Mouse (Mus musculus) left cerebral cortex, postnatal 14 days (tissue): ENCODE measurements around the gene Myt1l. TPM values are rescaled to one million over a fixed set of nuclear protein-coding genes. Genes with fewer than 3 reads are reported as not detected.

Experiments
- DNase-seq, 2 experiments: peaks; one replicate each; pipeline ENCODE4 v3.0.0; 2021 to 2022; ENCODE audit warnings: low spot score in 2 of 2, mixed read lengths in 1 of 2
- intact Hi-C: fragments of 180-260 bp; cut with DNase I; formaldehyde crosslinking; loops from one replicate; pipeline ENCODE4 v1.15.1; 2025
- total RNA-seq, 2 experiments: library from RNA; stranded (reverse); gene quantifications; 2 replicates each; pipeline ENCODE4 v1.2.3; 2021

The Myt1l gene
- total RNA-seq, 2 experiments from 2014 or later: 230 to 239 TPM

DNA sequence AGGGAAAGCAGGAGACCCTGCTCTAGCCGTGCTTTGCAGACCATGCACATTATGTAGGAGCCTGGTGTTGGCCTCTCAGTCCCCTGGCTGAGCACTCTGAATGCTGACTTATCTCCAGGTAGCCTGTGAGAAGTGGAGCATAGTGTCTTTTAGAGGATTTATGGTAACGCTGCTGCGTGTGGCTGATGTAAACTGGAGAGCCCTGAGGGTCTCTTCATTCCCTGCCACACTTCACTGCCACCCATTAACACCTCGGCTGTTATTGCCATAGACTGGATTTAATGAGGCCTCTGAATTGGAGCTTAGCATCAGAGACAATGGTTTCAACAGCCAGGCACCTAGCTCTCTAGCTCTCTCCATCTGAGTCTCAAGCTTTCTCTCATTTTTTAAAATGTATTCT lies 114.7 kb downstream of the Myt1l start:
- intact Hi-C loops: no loop called here
- no peak for DNase-seq

DNA sequence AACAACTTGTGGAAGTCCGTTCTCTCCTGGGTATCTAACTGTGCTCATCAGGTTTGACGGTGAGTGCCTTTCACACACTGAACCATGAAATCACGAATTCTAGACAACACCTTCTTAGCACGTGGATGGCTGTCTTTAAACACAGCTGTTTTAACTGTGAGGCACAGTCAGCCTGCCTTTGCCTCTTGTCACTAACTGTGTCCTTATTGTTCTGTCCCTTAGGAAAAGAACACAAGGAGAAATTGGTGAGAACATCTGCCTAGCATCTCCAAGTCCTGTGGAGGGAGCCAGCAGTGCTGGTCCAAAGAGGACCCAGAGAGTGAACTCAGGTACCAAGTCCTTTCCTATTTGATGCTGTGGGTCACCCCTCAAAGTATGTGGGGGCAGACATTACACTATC lies 115.9 kb downstream of the Myt1l start:
- intact Hi-C loops: no loop called here
- no peak for DNase-seq

DNA sequence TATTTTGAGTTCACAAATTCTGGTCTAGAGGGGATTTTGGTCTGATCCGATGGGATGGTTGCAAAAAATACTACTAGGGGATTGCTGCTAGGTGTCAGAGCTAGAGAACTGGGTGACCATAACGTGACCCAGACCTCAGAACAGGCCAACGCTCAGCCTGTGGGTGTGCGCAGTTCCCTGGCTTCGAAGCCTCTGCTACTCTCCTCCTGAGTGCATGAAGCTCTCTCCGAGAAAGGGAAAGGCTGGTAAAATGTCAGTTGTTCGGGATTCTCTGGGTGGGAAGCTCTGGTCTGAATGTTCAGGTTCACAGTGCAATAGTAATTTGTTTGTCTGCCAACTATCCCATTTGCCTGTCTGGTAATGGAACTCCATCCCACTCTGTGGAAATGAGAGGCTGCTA lies 116.5 kb downstream of the Myt1l start:
- no peak for DNase-seq
- intact Hi-C loops: no loop called here

DNA sequence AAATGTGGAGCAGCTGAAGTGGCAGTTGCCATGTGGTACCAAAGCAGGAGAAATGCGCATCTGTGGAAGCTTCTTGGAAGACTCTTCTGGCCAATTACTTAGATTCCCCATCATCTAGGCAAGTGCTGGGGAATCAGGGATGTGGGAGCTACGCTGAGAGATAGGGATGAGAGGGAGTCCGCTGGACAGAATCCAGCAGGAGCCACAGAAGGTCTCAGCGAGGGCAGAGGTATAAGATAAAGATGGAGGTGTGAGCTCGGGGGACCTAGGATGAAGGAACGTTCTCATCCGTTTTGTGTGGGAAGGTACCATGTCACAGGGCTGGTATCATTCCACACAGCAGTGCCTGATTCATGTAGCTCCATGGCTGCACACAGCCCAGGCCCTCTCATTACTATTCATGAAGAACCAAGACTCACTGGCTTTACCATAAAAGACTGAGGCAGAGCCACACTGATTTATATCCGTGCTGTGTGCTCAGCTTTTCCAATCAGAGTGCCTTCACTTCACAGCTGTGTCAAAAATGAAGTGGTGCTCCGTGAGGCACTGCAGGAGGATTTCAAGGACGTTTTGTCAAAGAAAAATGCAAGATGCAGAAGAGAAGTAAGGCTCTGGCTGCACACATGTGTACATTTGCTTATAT lies 121.4 kb downstream of the Myt1l start:
- intact Hi-C loops: no loop called here
- no peak for DNase-seq

DNA sequence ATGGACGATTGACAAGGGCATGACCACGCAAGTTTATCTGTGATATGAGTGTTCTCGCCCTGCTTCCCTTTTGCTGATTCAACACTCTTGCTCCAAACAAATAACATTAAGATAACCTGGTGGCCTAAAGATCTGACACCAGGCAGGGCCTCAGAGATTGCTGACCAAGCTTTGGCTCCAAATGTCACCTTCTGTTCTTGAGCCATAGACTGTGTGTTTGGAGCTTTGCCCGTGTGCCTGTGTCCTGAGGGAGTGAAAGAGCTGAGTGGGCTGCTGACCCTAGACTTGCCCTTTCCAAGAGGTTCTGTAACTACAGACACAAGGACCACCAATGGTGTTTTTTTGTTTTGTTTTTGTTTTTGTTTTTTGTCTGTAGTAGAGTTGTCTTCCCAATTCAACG lies 124.3 kb downstream of the Myt1l start:
- intact Hi-C loops: no loop called here

DNA sequence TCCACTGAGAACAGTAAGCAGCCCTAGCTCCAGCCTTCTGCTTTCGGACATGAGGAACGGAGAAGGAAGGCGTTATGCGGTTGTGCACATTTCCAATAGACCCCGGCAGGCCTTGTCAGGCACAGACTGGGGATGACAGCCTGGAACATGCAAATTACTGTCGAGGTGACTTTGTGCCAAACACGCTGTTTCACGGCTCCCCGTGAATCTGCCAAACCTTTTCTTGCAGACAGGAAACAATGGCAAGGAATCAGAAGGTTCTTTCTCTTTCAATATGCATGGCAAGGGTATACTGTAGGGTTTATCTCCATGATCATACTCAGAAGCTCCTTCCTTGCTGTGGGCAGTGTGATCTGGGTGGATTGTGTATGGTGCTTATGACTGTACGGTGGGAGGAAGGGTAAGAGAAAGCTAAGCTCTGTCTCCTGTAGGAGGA lies 127.0 kb downstream of the Myt1l start:
- intact Hi-C loops: no loop called here
- peak; percentile 28 to 52 for DNase-seq

More for the DNA sequence above, 124.3 kb downstream of the Myt1l start:
- no peak for DNase-seq

DNA sequence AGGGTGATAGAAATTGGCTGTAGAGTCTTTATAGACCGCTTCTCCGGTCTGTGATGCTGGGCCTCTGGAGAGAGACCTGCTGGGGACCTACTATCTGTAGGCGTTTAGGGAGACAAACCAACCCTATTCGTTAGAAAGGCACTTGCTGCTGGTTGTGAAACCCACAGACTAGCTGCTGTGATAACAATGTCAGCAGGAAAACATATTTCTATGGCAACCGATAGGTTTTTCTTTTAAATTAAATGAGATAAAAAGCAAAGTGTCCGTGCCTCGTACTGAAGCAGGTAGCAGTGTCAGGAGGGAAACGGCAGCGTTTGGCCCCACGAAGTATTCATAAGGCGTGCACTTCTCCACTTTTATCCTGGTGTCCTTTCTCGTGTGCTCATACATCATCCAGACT lies 127.5 kb downstream of the Myt1l start:
- intact Hi-C loops: no loop called here
- no peak for DNase-seq

DNA sequence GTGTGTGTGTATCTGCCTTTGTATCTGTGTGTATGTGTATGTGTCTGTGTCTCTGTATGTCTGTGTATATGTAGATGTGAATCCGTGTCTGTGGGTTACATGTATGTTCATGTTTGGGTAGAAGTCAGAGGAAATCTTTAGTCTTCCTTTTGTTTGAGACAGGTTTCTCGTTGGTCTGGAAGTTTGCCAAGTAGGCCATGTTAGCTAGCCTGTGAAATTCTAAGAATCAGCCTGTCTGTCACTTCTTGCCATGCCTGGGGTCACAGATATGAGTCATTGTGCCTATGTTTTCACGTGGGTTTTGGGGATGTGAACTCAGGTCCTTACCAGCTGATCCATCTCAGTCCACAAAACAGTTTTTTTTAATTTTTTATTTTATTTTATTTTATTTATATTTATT lies 128.9 kb downstream of the Myt1l start:
- DNase-seq: no peak
- intact Hi-C loops: no loop called here

DNA sequence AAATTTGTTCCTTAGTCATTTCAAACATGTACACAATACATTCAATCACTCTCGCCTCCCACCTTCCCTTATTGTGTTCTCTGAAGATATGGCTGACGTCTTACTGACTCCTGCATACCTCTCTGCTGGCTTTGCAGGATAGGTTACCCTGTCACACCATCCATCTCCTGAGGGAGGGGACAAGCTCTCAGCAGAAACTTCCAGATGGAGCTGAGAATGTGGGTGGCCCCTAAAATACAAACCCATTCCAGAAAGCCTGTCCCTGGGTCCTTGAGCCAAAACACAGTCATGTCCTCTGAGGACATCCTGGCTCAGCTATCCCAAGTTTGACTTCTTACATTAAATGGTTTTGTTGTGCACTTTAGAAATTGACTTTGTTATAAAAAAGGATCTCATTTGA lies 129.7 kb downstream of the Myt1l start:
- DNase-seq: peak in 1 of 2 experiments; percentile 48
- intact Hi-C loops: no loop called here

DNA sequence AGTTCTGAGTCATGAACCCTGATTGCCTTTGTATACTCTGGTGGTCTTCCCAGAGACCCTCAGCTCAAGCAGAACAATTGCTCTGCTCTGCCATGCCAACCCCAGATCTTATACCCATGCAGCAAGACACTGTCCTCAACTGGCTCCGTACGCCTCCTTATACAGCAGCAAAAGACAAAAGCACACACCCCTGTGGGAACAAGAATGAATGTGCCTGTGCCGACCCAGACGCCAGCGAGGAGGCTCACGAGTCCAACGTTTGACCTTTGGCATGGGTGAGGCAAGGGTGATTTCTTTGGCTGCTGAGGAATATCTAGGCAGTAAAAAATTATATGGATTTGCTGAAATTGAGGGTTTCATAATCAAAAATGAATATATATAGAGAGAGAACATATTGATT lies 143.8 kb downstream of the Myt1l start:
- no peak for DNase-seq
- intact Hi-C loops: no loop called here

DNA sequence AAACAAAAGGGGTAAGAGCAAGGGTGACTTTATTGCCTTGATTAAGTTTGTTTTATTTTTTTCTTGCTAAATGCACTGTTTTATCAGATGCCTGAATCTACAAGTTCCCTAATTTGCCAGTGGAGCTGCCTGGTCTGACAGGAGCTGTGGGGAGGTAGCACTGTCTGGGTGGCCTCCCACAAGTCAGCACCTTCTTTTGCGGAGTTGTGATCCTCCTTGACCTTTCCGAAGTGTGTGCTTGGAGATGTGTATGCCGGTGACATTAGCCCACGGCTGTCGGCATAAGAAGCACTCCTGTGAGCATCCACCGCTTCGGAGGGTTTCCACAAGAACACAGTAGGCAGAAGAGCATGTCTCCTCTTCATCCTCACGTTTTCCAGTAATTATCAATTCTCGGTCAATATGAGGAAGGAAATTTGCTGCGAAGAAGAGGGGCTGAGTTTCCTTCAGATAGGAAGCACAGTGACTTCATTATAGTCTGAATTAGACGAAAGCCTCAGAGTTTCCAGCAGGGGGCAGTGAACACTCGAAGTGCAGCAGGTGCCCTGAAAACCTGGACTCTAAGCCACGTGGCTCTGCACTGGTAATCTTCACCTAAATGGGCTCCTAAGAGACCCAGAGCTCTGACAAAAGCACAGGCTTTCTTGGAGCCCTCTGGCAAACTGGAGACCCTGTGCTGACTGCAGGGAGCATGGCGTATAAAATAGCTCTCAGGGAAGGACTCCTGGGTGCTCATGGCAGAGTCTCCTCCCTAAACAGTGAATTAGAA lies 147.6 kb downstream of the Myt1l start:
- peak; percentile 70 to 85 for DNase-seq
- intact Hi-C loops: loop anchor here (2.0 kb wide), 2 partner anchors 161 to 207 kb away; no protein-coding TSS in a partner anchor

DNA sequence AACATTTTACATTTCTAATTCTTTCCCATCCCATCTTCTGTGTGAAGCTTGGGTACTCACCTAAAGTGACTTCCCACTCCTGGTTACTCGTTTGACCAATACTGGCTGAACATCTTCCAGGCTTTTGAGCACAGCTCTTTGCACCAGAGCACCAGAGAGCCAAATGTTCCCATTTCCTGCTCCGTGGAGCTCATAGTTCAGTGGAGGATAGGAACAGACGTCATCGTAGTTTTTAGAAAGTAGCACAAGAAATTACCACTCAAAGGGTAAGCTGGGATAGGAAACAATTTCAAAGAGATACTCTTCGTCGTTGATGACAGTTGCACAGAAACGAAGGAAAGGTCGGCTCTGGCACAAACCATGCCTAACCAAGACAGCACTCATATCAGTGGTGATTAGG lies 154.2 kb downstream of the Myt1l start:
- no peak for DNase-seq

DNA sequence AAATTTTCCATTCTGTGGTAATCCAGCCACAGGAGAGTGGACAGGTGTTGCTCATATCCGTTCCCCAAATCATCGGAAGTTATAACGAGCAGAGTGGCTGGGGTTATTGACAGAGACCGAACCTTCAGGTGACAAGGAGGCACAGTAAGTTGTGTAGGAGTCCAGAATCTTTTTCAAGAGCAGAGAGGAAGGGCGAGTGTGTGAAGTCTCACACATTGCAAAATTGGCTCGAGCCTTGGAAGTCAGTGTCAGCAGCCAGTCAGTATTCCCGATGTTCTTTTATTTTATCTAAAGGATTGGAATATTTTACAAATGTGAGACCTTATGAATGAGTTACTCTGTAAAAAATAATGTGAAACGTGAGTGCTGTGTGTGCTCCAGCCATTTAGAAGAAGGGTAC lies 154.8 kb downstream of the Myt1l start:
- intact Hi-C loops: no loop called here
- no peak for DNase-seq

More for the DNA sequence above, 154.2 kb downstream of the Myt1l start:
- intact Hi-C loops: no loop called here

DNA sequence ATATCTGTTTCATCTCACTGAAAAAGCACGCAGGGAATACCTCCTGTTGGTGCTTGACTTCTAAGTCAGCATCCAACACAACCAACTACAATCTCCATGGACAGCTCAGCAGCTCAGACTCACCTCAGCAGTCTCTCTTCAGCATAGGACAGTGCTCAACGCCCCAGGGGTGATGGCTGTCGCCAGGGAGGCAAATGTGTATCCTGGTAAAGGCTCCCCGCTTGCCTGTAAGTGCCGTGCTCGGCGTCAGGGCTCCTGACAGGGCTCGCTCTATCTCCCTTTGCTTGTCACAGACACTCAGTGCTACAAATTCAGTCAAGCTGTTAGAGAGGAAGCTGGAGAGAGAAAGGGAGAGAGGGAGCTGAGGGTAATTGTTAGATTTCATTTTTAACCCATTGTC lies 158.1 kb downstream of the Myt1l start:
- intact Hi-C loops: no loop called here
- DNase-seq: no peak

DNA sequence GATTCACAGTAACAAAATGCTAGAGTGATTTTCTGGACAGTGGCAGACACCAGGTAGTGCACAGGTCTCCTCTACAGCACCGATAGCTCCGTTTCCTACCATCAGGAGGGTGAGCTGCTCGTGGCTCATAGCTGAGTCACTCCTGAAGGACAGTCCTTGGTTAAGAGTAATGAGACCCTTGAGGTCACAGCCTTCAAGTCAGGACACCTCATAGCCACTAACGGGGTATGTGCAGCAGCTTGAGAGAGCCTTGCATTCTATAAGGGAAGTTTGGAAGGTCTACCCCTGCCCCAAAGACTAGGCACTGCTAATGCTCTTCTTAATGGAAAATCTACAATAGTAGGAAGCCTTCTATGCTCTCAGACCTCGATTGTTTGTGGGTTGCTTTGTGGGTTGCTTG lies 163.4 kb downstream of the Myt1l start:
- intact Hi-C loops: no loop called here
- no peak for DNase-seq

DNA sequence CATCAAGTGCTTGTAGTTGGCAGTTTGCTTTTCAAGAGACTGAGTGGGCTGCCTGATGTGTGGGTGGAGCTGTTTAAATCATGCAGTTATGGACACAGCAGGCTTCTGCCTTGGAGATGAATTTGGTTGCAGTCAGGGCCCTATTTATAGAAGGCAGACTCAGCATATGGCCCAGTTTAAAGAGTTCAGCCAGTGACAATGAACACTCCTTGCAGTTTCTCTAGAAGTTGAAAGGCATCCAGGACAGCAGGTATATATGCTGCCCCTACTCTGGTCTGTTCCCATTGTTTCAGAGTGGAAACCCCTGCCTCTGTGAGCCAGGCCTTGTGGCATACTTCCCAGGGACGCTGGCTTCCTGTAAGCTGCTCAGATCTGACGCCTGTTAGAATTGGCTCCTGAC lies 167.0 kb downstream of the Myt1l start:
- intact Hi-C loops: loop anchor here (5.0 kb wide), 1 partner anchor 57 kb away; no protein-coding TSS in a partner anchor
- peak; percentile 78 to 94 for DNase-seq

DNA sequence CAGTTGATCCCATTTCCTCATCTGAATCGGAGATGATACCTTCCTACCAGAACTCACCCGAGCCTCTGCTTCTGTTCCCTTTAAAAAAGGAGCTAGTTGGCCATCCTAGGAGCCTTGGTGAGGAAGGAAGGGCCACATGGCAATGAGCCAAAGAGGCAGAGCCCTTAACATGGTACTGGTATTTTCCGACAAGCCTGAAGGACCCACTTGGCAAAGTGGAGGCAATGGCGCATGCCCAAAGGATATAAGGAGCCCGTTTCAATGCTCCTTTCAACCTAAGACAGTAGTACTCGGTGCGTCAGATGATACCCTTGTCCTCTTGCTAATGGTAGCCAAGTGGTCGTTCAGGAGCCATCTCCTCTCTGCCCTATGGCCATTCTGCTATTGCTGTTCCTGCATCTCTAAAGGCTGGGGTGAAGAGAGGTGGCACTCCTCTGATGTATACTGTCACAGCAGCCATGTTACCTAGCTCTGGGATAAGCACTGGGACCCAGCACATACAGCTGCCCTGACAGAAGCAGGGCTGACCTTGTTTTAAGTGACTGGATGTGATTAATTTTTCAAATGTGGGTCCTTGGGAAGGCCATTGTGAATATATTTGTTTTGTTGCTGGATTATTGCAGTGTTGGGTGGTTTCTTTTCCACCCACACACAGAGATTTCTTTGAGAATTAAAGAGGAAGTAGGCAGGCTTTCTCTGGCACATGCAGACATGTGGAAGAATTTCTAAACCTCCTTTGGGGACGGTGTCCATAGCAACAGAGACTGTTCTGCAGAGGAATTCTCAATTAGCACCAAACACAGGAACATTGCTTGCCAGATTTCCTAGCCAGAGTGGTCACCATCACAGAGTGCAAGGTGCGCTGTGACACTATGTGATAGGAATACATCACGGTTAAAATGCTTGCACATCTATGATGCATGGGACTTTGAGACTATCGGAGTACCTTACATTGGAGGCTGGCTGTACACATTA lies 169.6 kb downstream of the Myt1l start:
- intact Hi-C loops: loop anchor here (5.0 kb wide), 1 partner anchor 54 kb away; no protein-coding TSS in a partner anchor
- DNase-seq: peak; percentile 77 to 91

DNA sequence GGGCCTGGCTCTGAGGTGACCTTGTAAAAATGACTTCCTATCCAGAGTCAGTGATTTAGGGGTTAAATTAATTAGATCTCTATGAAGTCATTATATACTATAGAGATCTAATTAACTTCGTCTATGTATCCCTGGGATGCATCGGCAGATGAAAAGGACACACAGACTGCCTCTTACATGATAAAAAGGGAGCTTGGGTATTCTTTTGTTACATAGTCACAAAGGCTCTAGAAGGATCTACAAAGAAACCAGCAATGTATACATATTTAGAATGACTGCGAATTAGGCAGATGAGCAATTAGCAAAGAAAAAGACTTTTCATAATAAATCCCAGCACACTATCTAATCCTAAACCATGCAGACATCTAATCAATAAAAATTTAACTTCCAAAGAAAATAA lies 170.4 kb downstream of the Myt1l start:
- DNase-seq: no peak
- intact Hi-C loops: loop anchor here (5.0 kb wide), 1 partner anchor 54 kb away; no protein-coding TSS in a partner anchor

DNA sequence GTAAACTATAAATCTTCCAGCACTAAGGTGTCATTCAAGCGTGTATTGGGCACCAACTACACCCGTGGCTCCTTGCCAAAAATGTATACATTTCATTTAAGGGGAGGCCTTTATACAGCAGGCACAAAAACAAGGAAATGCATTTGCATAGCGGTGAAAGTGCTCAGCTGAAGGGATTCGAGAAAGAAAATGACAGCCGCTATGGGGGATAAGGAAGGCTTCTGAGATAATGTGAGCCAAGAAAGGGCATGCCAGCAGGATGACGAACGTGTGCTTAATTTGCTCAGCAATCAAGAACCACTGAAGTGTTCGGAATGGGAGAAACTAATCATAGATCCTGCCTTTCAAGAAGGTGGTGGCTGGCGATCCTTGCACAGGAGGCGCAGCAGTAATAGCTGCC lies 170.8 kb downstream of the Myt1l start:
- DNase-seq: peak; percentile 54 to 55
- intact Hi-C loops: loop anchor here (5.0 kb wide), 1 partner anchor 53 kb away; no protein-coding TSS in a partner anchor

DNA sequence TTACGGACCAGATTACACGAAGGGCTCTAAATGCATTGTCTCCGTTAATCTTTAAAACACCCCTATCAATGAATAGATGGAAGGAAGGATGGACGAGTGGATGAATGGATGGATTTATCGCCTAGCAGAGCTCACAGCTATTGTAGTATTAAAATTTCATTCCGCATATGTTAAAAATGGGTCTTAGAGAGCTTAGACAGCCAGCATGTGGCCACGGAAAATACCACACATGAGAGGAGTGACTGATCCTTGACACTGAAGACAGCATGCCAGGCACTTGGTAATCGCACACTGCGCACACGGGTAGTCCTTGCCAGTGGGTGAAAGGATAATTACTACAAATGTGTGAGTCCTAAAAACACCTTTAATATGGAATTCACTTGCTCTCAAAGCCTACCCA lies 171.2 kb downstream of the Myt1l start:
- intact Hi-C loops: loop anchor here (5.0 kb wide), 1 partner anchor 53 kb away; no protein-coding TSS in a partner anchor

More for the DNA sequence above, 171.2 kb downstream of the Myt1l start:
- no peak for DNase-seq
